Mouse (Mus musculus) cerebellum, adult 11-12 months (tissue): ENCODE data around the gene Tmbim1.

Experiments
- DNase-seq: peaks from one replicate; pipeline ENCODE4 v3.0.0; 2022

Gene Tmbim1

DNA sequence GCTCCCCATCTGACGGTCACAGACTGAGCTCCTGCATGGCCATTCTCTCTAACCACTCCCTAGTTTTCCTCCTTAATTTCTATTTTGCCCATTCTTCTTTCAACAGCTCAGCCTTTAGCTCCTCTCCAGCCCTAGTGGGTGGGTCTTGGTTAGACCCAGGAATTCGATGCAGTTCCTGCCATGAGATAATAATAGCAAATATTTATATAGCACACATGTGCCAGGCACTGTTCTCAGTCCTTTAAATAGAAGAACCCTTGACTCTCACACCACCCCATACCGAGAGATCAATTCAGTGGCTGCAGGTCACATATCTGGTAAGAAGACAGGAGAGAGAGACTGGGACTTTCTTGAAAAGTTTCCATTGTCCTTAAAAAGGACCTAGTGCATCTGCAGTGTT, 16.0 kb upstream of the Tmbim1 start:
- no peak for DNase-seq

GRCm38 (mm10) chr1:74318711-74319110, 13.3 kb upstream of the Tmbim1 start:
- DNase-seq, result no peak

- DNase-seq, result no peak
Observed at GRCm38 (mm10) chr1:74316114-74316827, 10.8 kb upstream of the Tmbim1 start.

DNA sequence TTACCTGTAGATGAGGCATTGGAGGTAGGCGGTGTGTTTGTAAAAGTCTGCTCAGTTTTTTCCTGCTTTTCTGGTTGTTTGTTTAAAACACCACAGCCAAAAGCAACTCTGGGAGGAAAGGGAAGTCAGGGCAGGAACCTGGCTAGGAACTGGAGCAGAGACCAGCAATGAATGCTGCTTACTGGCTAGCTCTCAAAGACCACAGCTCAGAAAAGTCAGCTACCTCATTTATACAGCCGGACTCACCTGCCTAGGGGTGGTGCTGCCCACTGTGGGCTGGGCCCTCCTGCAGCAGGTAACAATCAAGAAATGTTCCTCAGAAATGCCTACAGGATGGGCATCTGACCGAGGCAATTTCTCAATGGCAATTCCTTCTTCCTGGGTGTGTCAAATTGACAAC, 9.4 kb upstream of the Tmbim1 start:
- no peak for DNase-seq

- DNase-seq, result no peak
Observed at GRCm38 (mm10) chr1:74313049-74313692, 7.7 kb upstream of the Tmbim1 start.

- DNase-seq, result no peak
Observed at GRCm38 (mm10) chr1:74309767-74310166, 4.3 kb upstream of the Tmbim1 start.

GRCm38 (mm10) chr1:74308001-74308964, 2.9 kb upstream of the Tmbim1 start:
- DNase-seq, result no peak

DNA sequence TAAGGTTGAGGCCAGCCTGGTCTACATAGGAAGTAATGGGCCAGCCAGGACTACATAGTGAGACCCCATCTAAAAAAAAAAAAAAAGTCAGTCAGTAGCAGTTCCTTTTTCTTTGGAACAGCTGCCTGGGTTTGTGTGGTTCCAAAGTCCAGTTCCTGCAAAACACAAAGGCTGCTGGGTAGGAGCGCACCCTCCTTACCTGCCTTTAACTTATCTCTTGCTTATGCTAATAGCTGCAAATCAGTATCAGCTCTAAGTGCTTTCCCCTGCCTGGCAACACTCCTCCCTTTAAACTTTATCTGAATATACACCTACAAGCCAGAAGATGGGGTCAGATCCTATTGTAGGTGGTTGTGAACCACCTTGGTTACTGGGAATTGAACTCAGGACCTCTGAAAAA, 1.7 kb upstream of the Tmbim1 start:
- DNase-seq, result no peak

GRCm38 (mm10) chr1:74304946-74305345, 476 bp downstream of the Tmbim1 start:
- no peak for DNase-seq

DNA sequence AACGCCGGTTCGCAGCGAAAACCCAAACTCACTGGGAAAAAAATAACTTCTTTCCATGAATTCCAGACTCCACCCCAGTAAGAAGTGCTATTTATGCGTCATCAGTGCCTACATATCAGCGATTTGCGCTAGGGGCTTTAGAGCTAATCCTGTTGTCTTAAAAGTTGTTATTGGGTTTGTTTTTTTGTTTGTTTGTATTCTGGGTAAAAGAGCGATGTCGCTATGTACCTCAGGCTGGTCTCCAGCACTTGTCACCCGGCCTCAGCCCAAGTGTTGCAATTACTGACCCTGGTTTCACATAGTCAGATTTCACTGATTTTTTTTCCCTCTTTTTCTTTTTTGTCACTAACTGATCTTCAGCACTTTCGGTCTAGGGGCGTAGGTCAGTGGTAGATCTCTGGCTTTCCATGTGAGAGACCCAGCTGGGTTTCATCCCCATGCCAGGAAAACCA, 1.1 kb downstream of the Tmbim1 start:
- DNase-seq, result no peak

DNA sequence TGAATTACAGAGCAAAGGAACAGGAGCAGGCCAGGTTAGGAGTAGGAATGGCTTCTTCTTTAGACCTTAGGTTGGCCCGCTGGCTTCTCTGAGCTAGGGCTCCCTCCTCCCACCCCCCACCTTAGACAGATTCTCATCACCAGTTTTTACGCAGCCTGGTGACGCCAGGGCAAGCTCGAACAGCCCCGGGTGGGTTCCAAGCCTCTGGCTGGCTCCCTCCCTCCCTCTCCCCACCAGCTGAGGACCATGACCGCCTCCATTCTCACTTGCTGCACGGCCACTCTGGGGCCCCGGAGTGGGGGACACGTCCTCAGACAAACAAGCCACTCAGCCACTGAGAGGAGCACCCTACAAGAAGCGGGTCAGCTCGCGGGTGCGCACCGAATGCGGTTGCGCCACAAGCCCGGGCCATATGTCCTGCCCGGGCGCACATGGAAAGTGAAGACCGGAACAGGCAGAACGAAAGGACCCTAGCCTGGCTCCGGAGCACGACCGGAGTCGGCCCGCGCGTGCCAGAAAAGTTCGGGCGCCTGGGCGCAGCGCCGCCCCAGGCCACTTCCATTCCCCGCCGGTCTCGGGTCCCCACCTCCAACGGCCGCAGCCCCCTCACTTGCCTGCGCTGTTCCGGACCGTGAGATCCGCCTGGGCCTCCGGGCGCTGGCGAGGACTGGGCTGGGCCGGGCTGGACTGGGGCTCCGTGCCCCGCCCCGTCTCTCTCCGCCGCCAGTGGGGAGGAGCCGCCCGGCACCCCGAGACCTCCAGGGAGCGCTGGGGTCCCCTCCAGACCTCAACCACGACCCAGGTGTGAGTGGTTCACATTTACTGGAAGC, 1.7 kb downstream of the Tmbim1 start:
- peak; percentile 66 for DNase-seq

DNA sequence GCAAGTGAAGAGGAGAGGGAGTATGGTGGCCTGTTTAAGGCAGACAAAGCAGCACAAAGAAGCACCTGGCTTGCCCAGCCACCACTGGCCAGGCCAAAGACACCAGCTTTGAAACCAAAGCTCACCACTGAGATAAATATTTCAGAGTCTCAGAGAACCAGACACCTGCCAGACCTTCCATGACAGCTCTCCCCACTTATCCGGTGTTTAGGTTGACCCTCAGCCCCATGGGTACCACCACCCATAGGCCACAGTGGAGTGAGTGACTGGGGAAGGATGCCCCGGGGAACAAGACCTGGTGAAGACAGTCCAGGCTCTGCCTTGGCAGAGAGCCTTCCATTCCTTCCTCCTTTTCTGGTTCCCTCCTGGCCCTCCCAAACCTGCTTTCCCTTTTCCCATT, 2.6 kb downstream of the Tmbim1 start:
- DNase-seq, result peak; percentile 46

DNA sequence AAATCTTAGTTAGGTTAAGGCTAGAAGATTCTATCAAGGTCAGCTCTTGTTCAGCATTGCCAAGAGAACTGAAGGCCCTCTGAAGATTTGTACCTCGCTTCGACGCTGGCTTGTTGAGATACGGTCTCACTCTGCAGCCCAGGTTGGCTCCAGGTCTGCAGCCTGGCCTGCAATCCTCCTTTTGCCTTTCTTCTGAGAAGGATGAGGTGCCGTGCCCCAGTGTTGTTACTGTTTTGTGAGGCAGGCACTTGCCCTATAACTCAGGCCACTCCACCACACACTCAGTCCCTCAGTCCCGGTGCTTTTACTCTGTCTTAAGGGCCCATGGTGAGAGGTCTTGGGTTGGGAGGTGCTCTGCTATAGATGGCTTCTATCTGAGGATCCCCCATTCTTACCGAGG, 3.2 kb downstream of the Tmbim1 start:
- no peak for DNase-seq

- no peak for DNase-seq
Observed at GRCm38 (mm10) chr1:74300347-74301110, 4.9 kb downstream of the Tmbim1 start.

DNA sequence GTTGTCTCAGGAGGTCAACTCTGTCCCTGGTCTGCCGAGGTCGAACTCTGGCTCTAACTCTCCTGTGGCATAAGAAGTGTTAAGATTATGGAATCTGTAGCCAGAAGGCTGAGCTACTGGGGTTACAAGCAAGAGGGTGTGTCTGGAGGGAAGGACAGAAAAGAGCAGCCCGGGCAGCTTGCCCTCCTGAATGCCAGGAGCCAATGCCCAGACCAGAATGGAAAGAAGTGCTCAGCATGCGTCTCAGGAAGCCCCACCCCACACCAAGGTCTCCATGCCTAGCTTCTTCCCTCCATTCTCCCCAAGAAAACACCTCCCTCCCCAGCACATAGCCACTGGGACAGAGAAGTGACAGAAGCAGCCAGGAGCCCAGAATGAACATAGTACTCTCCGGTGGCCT, 6.4 kb downstream of the Tmbim1 start:
- DNase-seq, result peak; percentile 72

- DNase-seq, result no peak
Observed at GRCm38 (mm10) chr1:74298157-74298750, 7.2 kb downstream of the Tmbim1 start.

- DNase-seq, result peak; percentile 56
Observed at GRCm38 (mm10) chr1:74297269-74297668, 8.2 kb downstream of the Tmbim1 start.

DNA sequence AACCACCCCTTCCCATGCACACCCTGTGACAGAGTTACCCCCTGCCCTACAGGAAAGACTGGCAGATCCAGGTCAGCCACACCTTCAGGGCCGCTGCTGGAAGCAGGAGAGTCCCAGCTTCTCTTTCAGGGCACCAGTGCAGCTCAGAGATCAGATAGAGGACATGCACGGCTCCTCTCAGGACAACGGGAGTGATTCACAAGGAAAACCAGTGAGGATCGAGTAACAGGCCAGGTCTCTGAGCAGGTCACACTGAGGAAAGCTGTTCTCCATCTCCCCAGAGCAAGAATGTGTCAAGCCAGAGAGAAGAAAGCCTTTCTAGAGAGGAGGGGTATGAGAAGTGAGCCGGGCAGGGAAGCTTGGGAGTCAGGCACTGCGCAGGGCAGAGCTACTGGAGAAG, 8.9 kb downstream of the Tmbim1 start:
- peak; percentile 38 for DNase-seq

GRCm38 (mm10) chr1:74295456-74296171, 9.8 kb downstream of the Tmbim1 start:
- peak; percentile 93 for DNase-seq

DNA sequence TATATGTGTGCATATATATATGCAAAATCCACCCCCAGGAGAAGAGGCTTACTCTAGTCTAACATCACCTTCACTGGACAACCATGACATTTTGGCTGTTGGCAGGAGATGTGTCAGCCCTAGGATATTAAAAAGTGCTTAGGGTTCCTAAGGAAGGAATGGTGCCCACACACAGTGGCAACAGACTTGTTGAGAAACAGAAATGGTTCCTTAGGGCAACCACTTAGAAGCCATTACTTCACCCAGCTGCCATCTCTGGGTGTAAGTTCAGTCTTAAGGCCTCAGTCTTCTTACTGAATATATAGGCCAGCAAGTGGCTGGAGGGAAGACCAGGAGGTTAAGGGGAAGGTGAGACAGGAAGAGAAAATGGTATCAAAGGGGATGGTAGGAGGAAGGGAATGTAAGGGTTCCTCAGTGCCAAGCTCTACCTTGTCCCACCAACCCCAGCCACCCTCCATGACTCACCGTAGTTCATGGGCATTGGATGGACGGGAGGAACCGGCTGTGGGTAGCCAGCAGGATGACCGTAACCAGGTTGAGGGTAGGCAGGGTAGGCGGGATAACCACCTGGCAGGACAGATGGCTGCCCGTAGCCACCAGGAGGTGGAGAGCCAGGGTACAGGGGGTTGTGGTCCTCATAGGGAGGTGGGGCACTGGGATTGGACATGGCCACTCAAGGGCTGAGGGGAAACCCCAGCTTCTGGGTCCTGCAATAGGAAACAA, 10.5 kb downstream of the Tmbim1 start:
- DNase-seq, result peak; percentile 71
